Mouse (Mus musculus): ENCODE measurements at regions not wholly inside any gene's neighbourhood (a gene's known extent, or its start where the extent isn't known, plus 50 kb on each side); places are given as distances from the start of the nearest gene placed in this dataset.

DNA sequence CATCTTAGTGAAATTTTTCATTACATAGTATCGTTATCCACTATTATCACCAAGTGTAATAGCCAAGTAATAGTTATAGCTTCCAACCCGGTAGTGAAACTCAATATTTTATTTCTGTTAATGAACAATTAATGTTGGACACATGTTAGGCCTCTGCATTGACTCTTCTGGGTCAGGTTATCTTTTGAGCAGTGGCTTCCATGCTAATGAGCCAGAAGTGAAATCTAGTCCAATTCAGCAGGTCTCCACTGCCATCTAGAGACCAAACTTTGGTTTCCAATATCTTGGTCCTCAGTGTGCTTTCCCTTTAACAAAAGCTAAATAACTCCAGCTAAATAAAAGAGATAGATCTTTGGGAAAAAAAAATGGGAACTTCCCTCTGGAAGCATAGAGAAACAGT lies 258.9 kb upstream of the Aldoart1 start:
- DNase-seq: peak; percentile 6
